Mouse (Mus musculus): Measurements from ENCODE around the gene Insyn1. TPM values are rescaled to one million over a fixed set of nuclear protein-coding genes. Genes with fewer than 3 reads are reported as not detected.

Gene Insyn1
- polyA plus RNA-seq, 1 experiment from 2014 or later, result 6.7 TPM

DNA sequence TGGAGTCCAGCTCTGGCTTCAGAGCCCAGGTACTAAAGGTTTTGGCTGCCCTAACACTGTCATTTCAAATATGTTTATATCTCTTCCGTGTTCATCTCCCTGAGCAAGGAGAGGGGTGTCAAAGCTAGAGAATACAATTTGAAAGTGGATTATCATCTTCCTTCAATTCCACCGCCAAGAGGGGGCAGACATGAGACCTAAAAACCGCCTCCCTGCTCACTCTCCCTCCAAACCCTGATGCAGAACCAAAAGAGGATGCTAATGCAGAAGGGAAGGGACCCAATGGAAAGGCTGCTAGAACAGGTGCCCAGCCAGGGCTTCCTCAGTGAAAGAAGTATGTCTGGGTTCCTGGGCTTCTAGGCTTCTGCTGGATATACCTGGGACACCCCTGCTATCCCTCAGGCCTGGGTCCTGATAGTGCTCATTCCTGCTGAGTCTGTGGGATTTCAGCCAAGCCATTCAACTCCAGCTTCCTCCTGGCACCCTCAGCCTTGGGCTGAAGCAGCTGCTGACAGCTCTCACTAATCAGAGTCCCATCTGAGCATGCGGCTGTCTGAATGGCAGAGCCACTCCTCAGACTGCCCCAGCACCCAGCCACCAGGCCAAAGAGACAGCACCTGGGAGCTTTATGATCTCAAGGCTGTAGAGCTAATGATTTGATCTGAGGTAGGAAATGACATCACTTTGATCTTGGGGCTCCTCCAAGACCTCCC is 8.2 kb downstream of the Insyn1 start:
- Histone ChIP-seq H3K9ac (ENCODE audit: low read depth, low read length) (no peak overlapping the region), H3K36me3 (ENCODE audit: control insufficient read depth, insufficient read depth, low read length) (no peaks in the 10 kb centered on the region; the same call in 1 of the 2 replicates), H3K4me3 (ENCODE audit: low read depth, low read length) (no peak overlapping the region), H3K27ac (ENCODE audit: low read length) (no peak overlapping the region), H3K9me3 (replicated peaks; ENCODE audit: control insufficient read depth, low read length, poor library complexity, severe bottlenecking) (no peaks in the 10 kb centered on the region), H3K4me2 (ENCODE audit: low read length) (no peak overlapping the region), H3K27me3 (ENCODE audit: control insufficient read depth, insufficient read depth, low read depth, low read length) (no peaks in the 10 kb centered on the region), H3K4me1 (ENCODE audit: control insufficient read depth, insufficient read depth, low read length) (0 out of 2 replicates have a peak, but pooled peaks cover 5% of the 10 kb centered on the region)
- no peak for ATAC-seq
- 32% methylated on average over 4 of the region's 4 CpGs for WGBS

DNA sequence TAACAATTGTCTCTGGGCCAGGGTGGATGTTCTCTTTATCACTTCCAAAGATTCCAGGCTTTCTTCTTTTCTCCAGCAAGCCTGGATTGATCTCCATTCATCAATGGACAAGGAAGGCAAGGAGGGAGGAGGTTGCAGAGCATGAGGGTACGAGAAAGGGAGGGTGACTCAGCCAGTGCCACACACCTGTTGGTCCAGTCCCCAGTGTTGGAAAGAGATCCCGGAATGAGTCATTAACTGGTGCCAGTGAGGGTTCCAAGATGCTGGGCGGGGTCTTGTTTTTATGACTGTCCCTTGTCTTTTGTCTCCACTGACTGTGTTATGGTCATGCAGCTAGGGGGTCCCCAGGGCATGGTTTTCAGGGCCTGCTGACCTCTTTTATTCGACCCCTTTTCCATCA is 9.5 kb downstream of the Insyn1 start:
- no peak overlapping the region for H3K27ac ChIP-seq (ENCODE audit: low read length)
- no peaks in the 10 kb centered on the region for H3K27me3 ChIP-seq (ENCODE audit: control insufficient read depth, insufficient read depth, low read depth, low read length)
- no peak overlapping the region for H3K9ac ChIP-seq (ENCODE audit: low read depth, low read length)
- no peaks in the 10 kb centered on the region for H3K9me3 ChIP-seq (replicated peaks; ENCODE audit: control insufficient read depth, low read length, poor library complexity, severe bottlenecking)
- H3K4me1 ChIP-seq (ENCODE audit: control insufficient read depth, insufficient read depth, low read length), result 0 out of 2 replicates have a peak, but pooled peaks cover 2% of the 10 kb centered on the region
- no peaks in the 10 kb centered on the region; the same call in 1 of the 2 replicates for H3K36me3 ChIP-seq (ENCODE audit: control insufficient read depth, insufficient read depth, low read length)
- H3K4me2 ChIP-seq (ENCODE audit: low read length), result no peak overlapping the region
- H3K4me3 ChIP-seq (ENCODE audit: low read depth, low read length), result no peak overlapping the region
- WGBS, result 68% methylated on average over 4 of the region's 4 CpGs
- ATAC-seq, result no peak

DNA sequence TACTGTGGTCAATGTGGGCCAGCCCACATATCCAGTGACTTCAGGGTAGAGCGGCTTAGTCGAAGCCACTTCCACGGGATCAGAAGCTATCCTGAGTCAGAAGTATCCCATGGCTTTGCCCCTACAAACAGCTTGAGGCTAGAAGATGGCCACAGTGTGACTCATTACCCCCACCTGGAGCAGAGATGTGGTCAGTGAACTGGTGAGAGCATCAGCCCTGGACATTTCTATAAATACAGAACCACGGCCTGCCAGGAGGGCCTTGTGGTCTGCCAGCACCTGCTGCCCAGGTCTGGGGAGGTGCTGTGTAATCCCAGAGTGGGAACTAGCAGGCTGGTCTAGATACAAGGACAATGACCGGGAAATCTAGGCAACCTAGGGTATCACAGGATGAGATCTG is 12.5 kb downstream of the Insyn1 start:
- Histone ChIP-seq H3K4me2 (ENCODE audit: low read length) (no peak overlapping the region), H3K4me3 (ENCODE audit: low read depth, low read length) (no peak overlapping the region), H3K27ac (ENCODE audit: low read length) (no peak overlapping the region), H3K9me3 (replicated peaks; ENCODE audit: control insufficient read depth, low read length, poor library complexity, severe bottlenecking) (no peaks in the 10 kb centered on the region), H3K4me1 (ENCODE audit: control insufficient read depth, insufficient read depth, low read length) (0 out of 2 replicates have a peak, but pooled peaks cover 2% of the 10 kb centered on the region), H3K9ac (ENCODE audit: low read depth, low read length) (no peak overlapping the region), H3K27me3 (ENCODE audit: control insufficient read depth, insufficient read depth, low read depth, low read length) (no peaks in the 10 kb centered on the region), H3K36me3 (ENCODE audit: control insufficient read depth, insufficient read depth, low read length) (no peaks in the 10 kb centered on the region; the same call in 1 of the 2 replicates)
- 81% methylated on average over 5 of the region's 5 CpGs for WGBS
- ATAC-seq, result 0 out of 2 replicates have a peak, but pooled peaks have one; percentile 23

DNA sequence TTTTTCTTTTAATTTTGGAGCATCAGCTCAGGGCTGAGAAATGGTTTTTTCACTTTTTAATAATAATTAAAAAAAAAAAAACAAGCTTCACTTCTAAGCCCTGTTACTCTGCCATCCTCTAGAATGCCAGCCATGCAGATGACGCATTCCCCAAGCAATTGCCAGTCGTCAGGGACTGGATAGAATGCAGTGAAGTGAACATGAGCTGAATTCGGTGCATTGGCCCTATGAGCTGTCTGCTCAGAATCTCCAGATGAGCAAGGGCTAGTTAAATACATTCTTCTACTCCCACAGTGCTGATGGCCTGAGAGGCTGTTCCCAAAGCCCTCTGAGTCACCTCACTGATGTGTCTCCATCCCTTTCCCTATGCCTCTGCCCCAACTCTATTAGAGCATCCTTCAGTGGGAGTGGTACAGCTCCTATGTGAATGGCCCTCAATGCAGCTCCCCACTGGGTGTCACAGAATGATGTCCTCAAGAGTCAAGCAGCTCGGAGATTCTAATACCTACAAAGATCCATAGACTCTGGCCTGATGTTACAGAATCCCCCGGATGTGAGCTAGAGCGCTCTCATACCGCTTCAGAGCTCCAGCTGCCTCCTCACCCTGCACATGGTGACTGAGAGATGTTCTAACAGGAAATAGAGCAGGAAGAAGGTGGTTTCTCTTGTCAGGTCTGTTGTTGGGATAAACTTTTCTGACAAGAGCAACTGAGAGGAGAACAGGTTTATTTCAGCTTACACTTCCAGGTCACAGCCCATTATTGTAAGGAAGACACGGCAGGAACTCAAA is 19.0 kb downstream of the Insyn1 start:
- H3K27me3 ChIP-seq (ENCODE audit: control insufficient read depth, insufficient read depth, low read depth, low read length), result no peaks in the 10 kb centered on the region
- H3K4me2 ChIP-seq (ENCODE audit: low read length), result no peak overlapping the region
- no peak overlapping the region for H3K4me3 ChIP-seq (ENCODE audit: low read depth, low read length)
- H3K9me3 ChIP-seq (replicated peaks; ENCODE audit: control insufficient read depth, low read length, poor library complexity, severe bottlenecking), result no peaks in the 10 kb centered on the region
- H3K27ac ChIP-seq (ENCODE audit: low read length), result no peak overlapping the region
- H3K9ac ChIP-seq (ENCODE audit: low read depth, low read length), result no peak overlapping the region
- 79% methylated on average over 8 of the region's 8 CpGs for WGBS
- no peaks in the 10 kb centered on the region for H3K36me3 ChIP-seq (ENCODE audit: control insufficient read depth, insufficient read depth, low read length)
- no peak for ATAC-seq
- H3K4me1 ChIP-seq (ENCODE audit: control insufficient read depth, insufficient read depth, low read length), result no peaks in the 10 kb centered on the region

DNA sequence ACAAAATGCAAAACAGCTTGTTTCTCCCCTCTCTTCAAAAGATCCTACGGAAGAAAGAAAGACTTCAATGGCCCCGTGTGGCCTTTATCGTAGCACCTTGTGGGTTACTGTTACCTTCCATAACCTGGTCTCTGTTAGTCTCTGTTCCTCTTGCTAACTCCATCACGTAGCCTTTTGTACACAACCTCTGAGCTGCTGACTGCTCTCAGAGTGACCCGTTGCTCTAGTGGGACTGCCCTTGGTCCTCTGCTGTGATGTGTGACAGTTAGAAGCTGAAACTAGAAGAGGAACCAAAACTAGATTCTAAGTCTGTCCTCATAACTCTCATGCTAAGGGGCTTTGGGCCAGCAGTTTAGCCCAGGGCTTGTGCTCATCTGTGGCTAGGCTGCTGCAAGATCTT is 22.0 kb downstream of the Insyn1 start:
- no peak overlapping the region for H3K4me2 ChIP-seq (ENCODE audit: low read length)
- no peaks in the 10 kb centered on the region for H3K36me3 ChIP-seq (ENCODE audit: control insufficient read depth, insufficient read depth, low read length)
- no peaks in the 10 kb centered on the region for H3K27me3 ChIP-seq (ENCODE audit: control insufficient read depth, insufficient read depth, low read depth, low read length)
- H3K27ac ChIP-seq (ENCODE audit: low read length), result no peak overlapping the region
- H3K4me1 ChIP-seq (ENCODE audit: control insufficient read depth, insufficient read depth, low read length), result peaks cover 12% of the 10 kb centered on the region
- ATAC-seq, result no peak
- no peak overlapping the region for H3K9ac ChIP-seq (ENCODE audit: low read depth, low read length)
- H3K9me3 ChIP-seq (replicated peaks; ENCODE audit: control insufficient read depth, low read length, poor library complexity, severe bottlenecking), result no peaks in the 10 kb centered on the region
- 85% methylated on average over 5 of the region's 5 CpGs for WGBS
- no peak overlapping the region for H3K4me3 ChIP-seq (ENCODE audit: low read depth, low read length)

DNA sequence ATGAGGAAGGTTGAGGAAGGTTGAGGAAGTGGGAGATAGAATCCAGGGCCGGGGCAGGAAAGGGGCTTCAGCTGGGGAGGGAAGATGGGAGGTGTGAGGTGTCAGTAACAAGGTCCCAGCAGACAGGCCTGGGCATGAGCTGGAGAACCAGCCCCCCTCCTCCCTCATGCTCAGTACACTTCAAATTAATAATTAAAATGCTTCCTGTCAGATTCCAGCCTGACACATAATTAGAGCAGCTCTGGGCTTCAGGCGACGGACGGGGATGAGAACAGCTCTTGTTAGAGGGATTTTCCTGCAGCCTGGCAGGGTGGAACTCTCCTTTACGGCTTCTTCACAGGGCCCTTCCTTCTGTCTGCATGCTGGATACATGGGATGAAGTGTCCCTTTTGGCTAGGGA is 25.3 kb downstream of the Insyn1 start:
- peaks cover 15% of the 10 kb centered on the region for H3K4me1 ChIP-seq (ENCODE audit: control insufficient read depth, insufficient read depth, low read length)
- H3K4me3 ChIP-seq (ENCODE audit: low read depth, low read length), result no peak overlapping the region
- H3K27me3 ChIP-seq (ENCODE audit: control insufficient read depth, insufficient read depth, low read depth, low read length), result no peaks in the 10 kb centered on the region
- ATAC-seq, result peak; percentile 68; the same call in 1 of the 2 replicates
- H3K9ac ChIP-seq (ENCODE audit: low read depth, low read length), result no peak overlapping the region
- H3K9me3 ChIP-seq (replicated peaks; ENCODE audit: control insufficient read depth, low read length, poor library complexity, severe bottlenecking), result no peaks in the 10 kb centered on the region
- H3K36me3 ChIP-seq (ENCODE audit: control insufficient read depth, insufficient read depth, low read length), result no peaks in the 10 kb centered on the region
- H3K27ac ChIP-seq (ENCODE audit: low read length), result peak overlapping the region; percentile 51
- 21% methylated on average over 5 of the region's 5 CpGs for WGBS
- no peak overlapping the region for H3K4me2 ChIP-seq (ENCODE audit: low read length)

DNA sequence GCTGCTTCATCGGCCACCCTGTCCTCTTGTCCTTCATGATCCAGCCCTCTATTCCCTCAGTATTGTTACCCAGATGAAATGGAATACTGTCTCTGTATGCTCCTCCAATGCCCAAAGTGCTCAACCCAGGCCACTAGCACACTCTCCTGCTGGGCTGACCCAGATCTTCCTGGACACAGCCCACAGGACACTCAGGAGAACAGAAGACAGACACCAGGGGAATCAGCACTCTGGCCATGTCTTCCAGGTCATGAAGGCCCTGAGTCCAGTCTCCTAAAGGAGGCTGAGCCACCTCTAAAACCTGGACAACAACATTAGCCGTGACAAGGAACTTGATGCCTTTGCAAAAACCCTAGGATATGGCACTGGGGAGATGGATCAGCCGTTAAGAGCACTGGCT is 28.1 kb downstream of the Insyn1 start:
- H3K9me3 ChIP-seq (replicated peaks; ENCODE audit: control insufficient read depth, low read length, poor library complexity, severe bottlenecking), result no peaks in the 10 kb centered on the region
- no peaks in the 10 kb centered on the region for H3K36me3 ChIP-seq (ENCODE audit: control insufficient read depth, insufficient read depth, low read length)
- H3K27ac ChIP-seq (ENCODE audit: low read length), result no peak overlapping the region
- peaks cover 15% of the 10 kb centered on the region for H3K4me1 ChIP-seq (ENCODE audit: control insufficient read depth, insufficient read depth, low read length)
- H3K27me3 ChIP-seq (ENCODE audit: control insufficient read depth, insufficient read depth, low read depth, low read length), result no peaks in the 10 kb centered on the region
- no peak overlapping the region for H3K4me3 ChIP-seq (ENCODE audit: low read depth, low read length)
- ATAC-seq, result no peak
- no peak overlapping the region for H3K9ac ChIP-seq (ENCODE audit: low read depth, low read length)
- 75% methylated on average over 3 of the region's 3 CpGs for WGBS
- no peak overlapping the region for H3K4me2 ChIP-seq (ENCODE audit: low read length)

DNA sequence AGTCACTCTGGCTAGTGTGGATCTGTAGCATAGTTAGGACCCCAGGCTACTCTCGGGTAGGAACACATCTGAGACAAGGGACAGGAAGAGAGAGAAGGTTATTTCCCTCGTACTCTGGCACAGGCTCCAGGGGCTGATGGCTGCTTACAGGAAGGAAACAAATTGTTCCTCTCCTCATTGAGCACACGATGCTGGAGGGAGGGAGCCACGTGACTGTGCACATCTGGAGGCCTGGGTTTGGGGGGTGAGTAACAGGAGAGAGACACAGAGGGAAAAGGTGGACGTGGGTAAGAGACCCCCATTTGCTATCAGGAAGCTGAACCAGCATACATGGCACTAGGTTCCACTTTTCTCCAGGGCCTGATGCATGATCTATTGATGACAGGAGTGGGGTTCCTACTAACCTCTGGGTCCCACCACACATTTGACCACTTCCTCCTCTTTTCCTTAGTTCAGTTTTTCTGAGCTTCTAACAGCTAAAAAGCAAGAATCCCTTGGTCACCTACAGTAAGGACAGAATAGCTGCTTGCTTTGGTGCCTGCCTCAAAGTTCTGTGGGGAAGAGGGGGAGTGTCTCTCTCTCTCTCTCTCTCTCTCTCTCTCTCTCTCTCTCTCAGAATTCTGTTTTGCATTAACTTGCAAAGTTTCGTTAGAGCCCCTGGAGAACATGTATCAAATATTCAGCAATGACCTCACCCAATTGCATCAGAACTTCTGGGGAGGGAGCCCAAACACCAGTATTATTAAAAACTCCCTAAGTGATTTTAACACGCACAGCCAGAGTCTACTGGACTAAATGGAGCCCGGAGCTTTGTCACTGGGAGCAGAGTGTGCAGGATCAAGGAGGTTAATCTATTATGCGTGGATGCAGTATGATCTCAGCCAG is 29.7 kb downstream of the Insyn1 start:
- H3K4me2 ChIP-seq (ENCODE audit: low read length), result no peak overlapping the region
- H3K4me3 ChIP-seq (ENCODE audit: low read depth, low read length), result no peak overlapping the region
- no peak overlapping the region for H3K9ac ChIP-seq (ENCODE audit: low read depth, low read length)
- ATAC-seq, result no peak
- H3K4me1 ChIP-seq (ENCODE audit: control insufficient read depth, insufficient read depth, low read length), result peaks cover 15% of the 10 kb centered on the region
- WGBS, result 53% methylated on average over 9 of the region's 9 CpGs
- no peaks in the 10 kb centered on the region for H3K36me3 ChIP-seq (ENCODE audit: control insufficient read depth, insufficient read depth, low read length)
- H3K27me3 ChIP-seq (ENCODE audit: control insufficient read depth, insufficient read depth, low read depth, low read length), result no peaks in the 10 kb centered on the region
- H3K9me3 ChIP-seq (replicated peaks; ENCODE audit: control insufficient read depth, low read length, poor library complexity, severe bottlenecking), result no peaks in the 10 kb centered on the region
- H3K27ac ChIP-seq (ENCODE audit: low read length), result no peak overlapping the region

Data from midbrain, embryonic 16.5 days (tissue).